Mouse (Mus musculus) ES-E14 (cell line): Measurements from ENCODE around the gene Btg1. TPM values are rescaled to one million over a fixed set of nuclear protein-coding genes. Genes with fewer than 3 reads are reported as not detected.

Experiments used
- DNase-seq: peaks from one replicate; pipeline ENCODE4 v3.0.0-alpha.2; 2013; ENCODE audit warnings: low read depth, low spot score
- H3K27ac ChIP-seq: 2 replicates; pipeline ENCODE4 v1.5.1; 2012; ENCODE audit warnings: low read depth, mild to moderate bottlenecking, low read length, moderate library complexity, mixed read lengths; ENCODE audit not compliant: poor library complexity, insufficient read depth, severe bottlenecking
- H3K36me3 ChIP-seq: 2 replicates; pipeline ENCODE4 v1.6.1; 2012; ENCODE audit warnings: mild to moderate bottlenecking, low read length, moderate library complexity, mixed read lengths; ENCODE audit not compliant: control insufficient read depth, poor library complexity, insufficient read depth, severe bottlenecking
- H3K4me1 ChIP-seq, 2 experiments: fragments of 150-350 bp in 1 of 2; sonication (generic) in 1 of 2; 2 replicates each; pipeline ENCODE4 v1.6.1; 2012; ENCODE audit warnings: low read length in 2 of 2, mild to moderate bottlenecking in 1 of 2, mixed read lengths in 1 of 2; ENCODE audit not compliant: control insufficient read depth in 2 of 2, insufficient read depth in 2 of 2, poor library complexity in 1 of 2
- H3K4me3 ChIP-seq, 2 experiments: fragments of 150-350 bp in 1 of 2; sonication (generic) in 1 of 2; 2 replicates each; pipeline ENCODE4 v1.5.1; 2012; ENCODE audit warnings: low read length in 2 of 2, low read depth in 1 of 2, mild to moderate bottlenecking in 1 of 2, mixed read lengths in 1 of 2; ENCODE audit not compliant: insufficient read depth in 1 of 2, poor library complexity in 1 of 2, severe bottlenecking in 1 of 2
- H3K9ac ChIP-seq: 2 replicates; pipeline ENCODE4 v1.6.1; 2012; ENCODE audit warnings: low read depth, mild to moderate bottlenecking, low read length, mixed read lengths; ENCODE audit not compliant: poor library complexity, insufficient read depth, severe bottlenecking
- H3K9me3 ChIP-seq: fragments of 150-350 bp; sonication (generic); 2 replicates; pipeline ENCODE4 v1.6.1; 2012; ENCODE audit warnings: low read depth, mild to moderate bottlenecking, low read length; ENCODE audit not compliant: control insufficient read depth, insufficient read depth
- CHD2 ChIP-seq: IDR thresholded peaks from 2 replicates; pipeline ENCODE4 v1.6.1; 2014; ENCODE audit warnings: mild to moderate bottlenecking, low read depth, low read length, inconsistent platforms
- HCFC1 ChIP-seq: IDR thresholded peaks from 2 replicates; pipeline ENCODE4 v1.6.1; 2012; ENCODE audit warnings: low read length, inconsistent platforms, borderline replicate concordance; ENCODE audit not compliant: insufficient read depth
- MAFK ChIP-seq: IDR thresholded peaks from 2 replicates; pipeline ENCODE4 v1.6.1; 2014; ENCODE audit warnings: mild to moderate bottlenecking, low read depth, low read length, inconsistent platforms; ENCODE audit not compliant: insufficient read depth
- ZC3H11A ChIP-seq: IDR thresholded peaks from 2 replicates; pipeline ENCODE4 v1.6.1; 2012; ENCODE audit warnings: low read depth, mild to moderate bottlenecking, inconsistent platforms, low read length, borderline replicate concordance
- ZNF384 ChIP-seq: IDR thresholded peaks from 2 replicates; pipeline ENCODE4 v1.6.1; 2012; ENCODE audit warnings: low read depth, low read length, inconsistent platforms
- in situ Hi-C, 2 experiments: fragments of 600-800 bp; cut with MboI; formaldehyde crosslinking; loops; one replicate each; pipeline ENCODE4 v1.15.1; 2025; ENCODE audit warnings: low sequenced_read_pairs in 2 of 2, inconsistent platforms in 1 of 2; ENCODE audit not compliant: unreplicated experiment in 2 of 2
- total RNA-seq: library from RNA; depleted of rRNA; stranded (reverse); fragments of 300-350 nt; gene quantifications from 2 replicates; pipeline ENCODE4 v1.2.3, GENCODE M21; 2012

Gene Btg1
- total RNA-seq, 1 experiment = 16.1 TPM

DNA sequence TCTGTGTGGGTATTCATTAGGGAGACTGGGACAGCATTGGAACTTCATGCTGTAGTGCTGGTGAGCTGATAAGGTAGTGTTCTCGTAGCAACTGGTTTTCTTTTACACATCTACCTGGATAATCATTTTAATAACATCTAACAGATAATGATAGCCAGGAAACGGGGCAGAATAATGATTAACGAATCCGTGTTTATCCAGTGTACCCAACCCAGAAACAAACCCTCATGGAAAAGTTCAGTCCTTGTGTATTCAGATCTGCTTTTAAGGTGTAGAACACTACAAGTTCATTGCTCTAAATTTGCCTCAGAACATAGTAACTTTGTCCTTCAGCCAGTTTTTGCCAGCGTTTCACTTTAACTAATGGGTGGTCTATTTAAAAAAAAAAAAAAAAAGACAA, 37.3 kb downstream of the Btg1 start:
- peaks cover 2 to 3% of the 10 kb centered on the region in 2 experiments; a peak in 1 of 4 replicates for H3K4me1 ChIP-seq
- no peak overlapping the region for H3K27ac ChIP-seq
- H3K9me3 ChIP-seq = no peaks in the 10 kb centered on the region
- no peak for DNase-seq
- no peak for TF ChIP-seq HCFC1
- TF ChIP-seq ZNF384 = no peak
- no peak for TF ChIP-seq MAFK
- TF ChIP-seq CHD2 = no peak
- TF ChIP-seq ZC3H11A = no peak
- no peak overlapping the region for H3K9ac ChIP-seq
- no peaks in the 10 kb centered on the region for H3K36me3 ChIP-seq
- in situ Hi-C loops = no loop called here
- H3K4me3 ChIP-seq = no peak overlapping the region

DNA sequence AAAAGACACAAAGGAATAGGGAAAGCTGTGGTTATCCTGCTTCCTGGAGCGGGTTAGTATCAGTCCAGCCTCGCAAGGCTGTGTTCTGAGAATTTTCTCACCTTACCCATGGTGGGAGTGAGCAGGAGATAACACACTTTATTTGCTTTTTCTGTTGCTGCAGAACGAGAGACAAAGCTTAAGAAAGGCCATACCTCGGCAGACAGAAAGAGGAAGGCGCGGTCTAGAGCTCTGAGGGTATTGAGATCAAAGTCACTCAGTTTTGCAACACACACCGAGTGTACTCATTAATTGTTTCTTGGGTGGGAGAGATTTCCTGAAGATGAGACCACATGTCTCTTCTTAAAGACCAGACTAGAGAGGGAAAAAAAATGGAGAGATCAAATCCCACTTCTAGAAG, 37.8 kb downstream of the Btg1 start:
- Histone ChIP-seq H3K9me3 (no peaks in the 10 kb centered on the region), H3K4me3 (no peak overlapping the region), H3K36me3 (no peaks in the 10 kb centered on the region), H3K27ac (no peak overlapping the region), H3K4me1 (peaks cover 2 to 3% of the 10 kb centered on the region in 2 experiments; a peak in 1 of 4 replicates), H3K9ac (no peak overlapping the region)
- in situ Hi-C loops = no loop called here
- no peak for DNase-seq
- TF ChIP-seq ZNF384 (no peak), CHD2 (no peak), HCFC1 (no peak), MAFK (no peak), ZC3H11A (no peak)

DNA sequence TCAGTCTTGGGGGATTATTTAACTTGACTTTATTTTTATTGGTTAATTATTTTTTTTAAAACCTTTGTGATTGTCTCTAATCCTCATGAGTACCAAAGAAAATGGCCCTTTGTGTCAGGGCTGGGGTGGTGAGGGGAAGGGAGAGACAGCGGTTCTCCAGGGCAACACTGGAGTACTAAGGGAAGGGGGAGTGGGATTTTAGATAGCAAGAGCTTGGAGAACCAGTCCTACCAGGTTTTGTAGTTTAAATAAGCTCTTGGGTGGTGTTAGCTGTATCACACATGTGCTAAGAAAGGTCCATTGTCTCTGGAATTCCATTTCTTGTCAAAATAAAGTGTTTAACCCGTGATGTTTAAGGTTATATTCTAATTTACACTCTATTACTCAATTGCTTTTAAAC, 38.3 kb downstream of the Btg1 start:
- no peak for DNase-seq
- no peak overlapping the region for H3K4me3 ChIP-seq
- H3K4me1 ChIP-seq = peaks cover 2 to 3% of the 10 kb centered on the region in 2 experiments; a peak in 1 of 4 replicates
- no peaks in the 10 kb centered on the region for H3K9me3 ChIP-seq
- no peaks in the 10 kb centered on the region for H3K36me3 ChIP-seq
- TF ChIP-seq CHD2 (no peak), MAFK (no peak), ZC3H11A (no peak), ZNF384 (no peak), HCFC1 (no peak)
- in situ Hi-C loops = no loop called here
- H3K9ac ChIP-seq = no peak overlapping the region
- H3K27ac ChIP-seq = no peak overlapping the region

DNA sequence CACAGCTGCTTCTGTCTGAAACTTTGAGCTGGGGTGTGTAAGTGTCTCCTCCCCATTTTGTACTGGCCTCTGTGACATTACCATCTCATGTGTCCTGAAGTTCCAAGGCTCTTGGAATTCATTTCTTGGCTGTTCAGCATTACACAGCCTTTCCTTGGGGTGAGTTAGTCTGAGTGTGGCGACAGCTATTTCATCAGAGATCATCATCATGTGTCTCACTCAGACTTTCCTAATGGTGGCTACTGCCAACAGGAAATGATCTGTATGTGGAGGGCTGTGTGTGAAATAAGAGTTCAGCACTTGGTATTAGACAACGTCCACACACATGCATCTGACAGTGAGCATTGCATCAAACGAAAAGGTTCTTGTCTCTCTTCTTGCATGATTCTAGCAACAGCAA, 39.4 kb downstream of the Btg1 start:
- no peaks in the 10 kb centered on the region for H3K9me3 ChIP-seq
- in situ Hi-C loops = no loop called here
- no peak overlapping the region for H3K4me3 ChIP-seq
- no peak for TF ChIP-seq CHD2
- H3K9ac ChIP-seq = no peak overlapping the region
- no peaks in the 10 kb centered on the region for H3K36me3 ChIP-seq
- no peak overlapping the region for H3K27ac ChIP-seq
- DNase-seq = no peak
- H3K4me1 ChIP-seq = peaks cover 2 to 3% of the 10 kb centered on the region in 2 experiments; a peak in 1 of 4 replicates

DNA sequence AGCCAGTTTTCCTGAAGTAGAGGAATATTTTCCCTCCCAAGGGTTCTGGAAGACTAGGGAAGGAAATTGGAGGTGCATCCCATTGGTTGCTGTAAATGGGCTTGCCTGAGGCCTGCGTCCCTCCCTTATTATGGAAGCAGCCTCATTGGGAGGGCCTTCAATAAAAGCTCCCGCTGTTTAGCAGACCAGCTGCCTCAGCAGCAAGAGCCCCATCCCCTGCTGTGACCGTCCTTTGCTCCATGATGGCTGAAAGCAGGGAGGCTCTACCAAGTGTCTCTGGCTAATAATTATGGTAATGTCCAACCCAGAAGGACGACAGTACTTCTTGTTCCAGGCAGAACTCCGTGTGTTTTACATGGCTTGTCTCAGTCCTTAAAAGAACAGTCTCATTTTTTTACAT, 42.1 kb downstream of the Btg1 start:
- no peak overlapping the region for H3K27ac ChIP-seq
- in situ Hi-C loops = no loop called here

More for the DNA sequence above, 42.1 kb downstream of the Btg1 start:
- no peaks in the 10 kb centered on the region for H3K9me3 ChIP-seq
- no peaks in the 10 kb centered on the region for H3K36me3 ChIP-seq
- peaks cover 3 to 4% of the 10 kb centered on the region in 2 experiments; a peak in 1 of 4 replicates for H3K4me1 ChIP-seq
- H3K4me3 ChIP-seq = no peak overlapping the region
- DNase-seq = peak; percentile 56
- TF ChIP-seq ZC3H11A (no peak), ZNF384 (no peak), HCFC1 (no peak), CHD2 (no peak), MAFK (no peak)
- H3K9ac ChIP-seq = no peak overlapping the region
